Mouse (Mus musculus): Measurements from ENCODE around the gene Cryl1.

Cryl1 gene

DNA sequence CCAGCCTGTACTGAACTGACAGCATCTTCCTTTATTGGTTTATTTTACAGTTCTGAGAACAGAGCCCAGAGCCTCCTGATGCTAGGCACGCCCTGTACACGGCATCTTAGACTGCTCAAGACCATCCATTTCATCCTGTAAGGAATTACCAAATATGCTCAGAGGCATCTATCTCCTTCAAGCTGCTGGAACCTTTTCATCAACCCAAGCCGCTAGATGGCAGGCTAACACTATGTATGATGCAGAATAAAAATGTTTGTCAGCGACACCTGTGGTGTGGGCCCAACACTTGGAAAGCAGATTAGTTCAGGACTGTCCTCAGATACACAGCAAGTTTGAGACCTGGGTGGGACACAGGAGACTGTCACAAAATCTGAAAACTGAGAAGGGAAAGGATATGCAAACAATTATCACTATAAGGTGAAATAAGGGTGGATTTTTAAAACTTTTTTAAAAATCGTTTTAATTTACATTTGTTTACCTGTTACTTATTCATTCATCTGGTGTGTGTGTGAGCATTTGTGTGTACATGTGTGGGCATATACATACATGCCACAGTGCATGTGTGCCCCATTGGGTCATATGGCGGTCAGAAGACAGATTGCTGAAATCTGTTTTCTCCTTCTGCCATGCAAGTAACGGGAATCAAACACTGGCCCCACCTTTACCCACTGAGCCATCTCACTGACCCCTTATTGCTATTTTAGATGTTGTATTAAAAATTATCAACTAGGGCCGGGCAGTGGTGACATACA is 25.8 kb downstream of the Cryl1 start:
- DNase-seq (ENCODE audit: low spot score in 2 of 2): peak; percentile 49 to 78

DNA sequence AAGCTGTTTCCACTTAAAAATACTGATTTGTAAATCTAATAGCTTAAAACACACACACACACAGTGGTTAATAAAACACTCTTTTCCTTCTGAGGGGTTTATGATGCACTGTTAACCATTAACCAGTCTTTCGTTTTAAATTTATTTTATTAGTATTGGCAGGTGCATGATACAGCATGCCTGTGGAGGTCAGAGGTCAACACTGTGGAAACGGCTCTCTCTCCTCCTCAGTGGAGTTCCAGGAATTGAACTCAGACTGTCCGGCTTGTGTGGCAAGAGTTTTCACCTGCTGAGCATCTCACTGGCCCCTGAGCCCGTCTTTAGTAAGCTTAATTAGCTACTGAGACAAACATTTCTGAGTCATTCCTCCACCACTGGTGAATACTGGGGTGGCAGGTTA is 31.0 kb downstream of the Cryl1 start:
- no peak for DNase-seq (ENCODE audit: low spot score in 2 of 2)

DNA sequence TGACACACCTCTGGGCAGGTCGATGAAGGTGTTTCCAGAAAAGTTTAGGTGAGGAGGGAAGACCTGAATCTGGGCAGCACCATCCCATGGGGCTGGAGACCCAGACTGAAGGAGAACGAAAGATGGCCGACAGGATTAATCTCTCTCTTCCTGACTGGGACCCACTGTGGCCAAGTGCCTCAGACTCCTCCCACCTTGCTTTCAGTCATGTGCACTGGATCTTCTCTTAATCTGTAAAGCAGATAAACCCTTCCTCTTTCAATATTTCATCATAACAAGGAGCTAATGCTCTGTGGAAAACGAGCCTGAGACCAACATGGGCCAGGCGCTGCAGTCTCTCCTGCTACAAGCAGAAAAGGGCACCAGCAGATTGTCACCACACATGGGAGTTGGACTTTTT is 31.6 kb downstream of the Cryl1 start:
- no peak for DNase-seq (ENCODE audit: low spot score in 2 of 2)

DNA sequence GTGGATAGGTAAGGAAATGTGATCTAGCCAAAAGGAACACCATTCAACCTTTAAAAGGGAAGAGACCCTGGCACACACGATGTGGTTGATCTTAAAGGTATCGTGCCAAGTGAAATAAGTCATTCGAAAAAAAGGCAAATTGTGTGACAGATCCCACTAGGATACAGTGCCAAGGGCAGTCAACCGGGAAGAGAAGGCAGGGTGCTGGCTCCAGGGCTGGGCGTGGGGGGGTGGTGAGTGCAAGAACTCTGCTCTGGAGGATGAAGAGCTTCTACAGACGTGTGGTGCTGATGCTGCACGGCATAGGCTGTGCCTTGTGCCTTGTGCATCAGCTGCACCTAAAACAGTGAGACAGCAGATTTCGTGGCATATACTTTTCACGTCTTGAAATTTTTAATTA is 33.0 kb downstream of the Cryl1 start:
- DNase-seq (ENCODE audit: low spot score in 2 of 2): no peak

DNA sequence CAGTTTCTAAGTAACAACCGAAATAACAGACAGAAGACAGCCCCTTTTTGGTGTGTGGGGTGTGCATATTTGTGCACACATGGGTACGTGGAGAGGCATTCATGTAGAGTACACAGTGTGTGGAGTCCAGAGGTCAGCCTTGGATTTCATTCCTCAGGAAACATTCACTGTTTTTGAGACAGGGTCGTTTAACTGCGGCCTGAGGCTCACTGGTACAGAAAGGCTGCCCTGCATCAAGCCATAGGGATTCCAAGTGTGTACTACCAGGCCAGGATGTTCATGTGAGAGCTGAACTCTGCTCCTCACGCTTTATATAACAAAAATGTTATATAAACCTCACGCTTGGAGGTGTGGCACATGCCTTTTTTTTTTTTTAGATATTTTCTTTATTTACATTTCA is 34.5 kb downstream of the Cryl1 start:
- no peak for DNase-seq (ENCODE audit: low spot score in 2 of 2)

DNA sequence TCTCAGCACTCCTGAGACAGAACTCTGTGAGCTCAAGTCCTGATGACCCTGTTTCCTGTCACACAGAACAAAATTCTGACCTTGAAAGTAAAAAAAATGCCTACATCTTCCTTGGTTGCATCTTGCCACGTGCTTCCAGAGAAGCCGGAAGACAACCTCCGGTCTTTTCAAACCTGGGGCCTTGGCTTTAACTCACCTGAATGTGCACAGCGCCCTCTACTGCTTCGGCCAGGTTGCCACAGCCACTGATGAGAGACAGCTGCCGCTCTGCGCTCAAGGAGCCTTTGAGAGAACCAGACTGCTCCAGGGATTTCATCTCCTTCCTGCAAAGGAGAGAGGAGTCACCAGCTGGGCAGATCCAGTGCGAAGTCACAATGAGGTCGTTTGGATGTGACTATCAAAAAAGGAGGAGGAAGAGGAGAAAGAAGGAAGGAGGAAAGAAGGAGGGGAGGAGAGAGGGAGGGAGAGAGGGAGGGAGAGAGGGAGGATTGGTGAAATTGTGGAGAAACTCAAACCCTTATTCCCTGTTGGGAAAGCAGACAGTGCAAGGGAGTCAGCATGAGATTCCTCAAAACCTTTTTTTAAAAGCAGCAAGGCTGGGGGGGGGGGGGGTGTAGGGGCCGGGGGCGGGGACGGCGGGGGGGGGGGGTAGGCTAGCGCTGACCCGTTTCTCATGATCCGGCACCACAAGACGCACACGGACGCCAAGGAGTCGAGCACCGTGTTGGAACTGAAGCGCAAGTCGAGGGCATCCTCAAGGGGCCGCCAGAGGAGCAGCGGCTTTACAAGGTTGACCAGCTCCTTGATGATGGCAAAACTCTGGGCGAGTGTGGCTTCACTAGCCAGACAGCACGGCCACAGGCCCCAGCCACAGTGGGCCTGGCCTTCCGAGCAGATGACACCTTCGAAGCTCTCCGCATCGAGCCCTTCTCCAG is 35.3 kb downstream of the Cryl1 start:
- peak; percentile 62 to 88 for DNase-seq (ENCODE audit: low spot score in 2 of 2)

DNA sequence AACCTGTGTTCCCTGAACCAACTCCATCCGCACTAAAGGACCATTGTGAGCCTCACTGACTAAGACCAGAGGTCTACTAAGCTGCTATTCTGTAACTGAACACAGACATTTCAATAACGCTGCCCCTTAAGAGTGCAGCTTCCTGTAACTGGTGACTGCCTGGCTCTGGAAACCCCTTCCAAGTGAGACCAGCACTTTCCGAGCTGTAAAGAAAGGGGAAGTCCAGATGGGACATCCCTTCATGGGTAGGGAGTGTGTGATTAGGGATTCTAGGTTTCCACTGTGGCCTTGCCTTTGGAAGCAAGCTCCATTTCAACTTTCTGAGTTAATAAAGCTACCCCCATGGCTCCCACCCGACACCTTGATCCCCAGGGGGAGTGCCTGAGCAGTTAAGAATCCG is 41.3 kb downstream of the Cryl1 start:
- no peak for DNase-seq (ENCODE audit: low spot score in 2 of 2)

DNA sequence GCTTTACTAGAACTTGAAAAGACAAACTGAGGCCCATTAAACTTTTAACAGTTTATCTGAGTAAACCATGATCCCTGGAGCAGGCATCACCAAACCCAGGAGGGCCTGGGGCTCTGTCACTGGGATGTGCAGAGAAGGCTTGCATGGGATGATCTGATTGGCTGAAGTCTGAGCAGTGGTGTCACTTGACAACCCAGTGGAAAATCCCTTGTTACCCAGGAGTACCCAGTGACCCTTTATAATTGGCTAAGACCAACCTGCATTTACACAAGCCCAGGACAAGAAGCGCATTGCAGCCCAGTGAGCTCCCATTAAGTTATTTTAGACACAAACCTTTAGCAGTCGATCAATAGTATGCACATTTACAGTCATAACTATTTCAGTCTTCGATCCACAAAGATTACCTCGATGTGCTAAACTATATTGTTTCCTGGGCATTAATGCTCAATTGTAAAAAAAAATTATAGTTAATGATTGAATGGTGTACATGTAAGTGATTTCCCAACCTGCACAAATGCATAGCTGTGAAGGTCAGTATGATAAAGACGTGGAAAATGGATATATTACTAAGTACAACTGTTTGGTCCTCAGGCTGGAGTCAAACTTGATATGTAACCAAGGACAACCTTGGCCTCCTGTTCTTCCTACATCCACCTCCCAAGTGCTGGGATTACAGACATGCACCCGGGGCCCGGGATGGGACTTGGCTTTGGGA is 46.7 kb downstream of the Cryl1 start:
- no peak for DNase-seq (ENCODE audit: low spot score in 2 of 2)

DNA sequence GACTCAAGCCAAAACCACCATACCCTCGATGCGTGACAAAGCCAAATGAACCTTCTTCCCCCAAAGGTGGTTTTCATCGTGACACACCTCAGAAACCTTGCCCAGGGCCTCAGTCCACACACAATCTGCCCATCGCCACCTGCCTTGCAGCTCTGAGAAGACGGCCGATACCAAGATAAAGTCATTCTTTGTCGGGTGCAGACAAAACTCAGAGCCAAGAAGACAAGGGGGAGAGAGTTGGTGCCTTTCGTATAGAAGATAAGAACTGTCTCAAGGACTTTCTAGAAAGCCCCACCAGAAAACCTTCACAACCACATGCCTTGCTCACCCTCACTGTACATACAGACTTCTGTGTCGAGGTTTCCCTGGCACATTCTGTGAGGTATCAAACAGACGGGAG is 48.4 kb downstream of the Cryl1 start:
- no peak for DNase-seq (ENCODE audit: low spot score in 2 of 2)

DNA sequence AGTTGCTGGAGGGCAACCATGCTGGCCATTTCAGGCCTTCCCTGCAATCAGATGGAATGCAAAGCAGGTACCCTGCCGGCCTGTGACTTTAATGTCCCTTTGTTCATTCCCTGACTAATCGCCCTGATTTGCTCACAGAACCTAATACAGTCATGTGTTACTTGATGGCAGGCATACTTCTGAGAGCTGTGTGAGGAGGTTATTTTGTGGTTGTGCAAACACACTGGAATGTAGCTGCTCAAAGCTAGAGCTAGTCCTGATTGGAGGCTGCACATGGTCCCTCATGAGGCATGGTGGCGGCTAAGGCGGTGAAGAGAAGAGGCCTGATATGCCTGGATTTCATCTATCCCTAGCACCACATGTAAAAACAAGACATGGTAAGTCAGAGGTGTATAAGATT is 50.2 kb downstream of the Cryl1 start:
- DNase-seq (ENCODE audit: low spot score in 2 of 2): no peak

DNA sequence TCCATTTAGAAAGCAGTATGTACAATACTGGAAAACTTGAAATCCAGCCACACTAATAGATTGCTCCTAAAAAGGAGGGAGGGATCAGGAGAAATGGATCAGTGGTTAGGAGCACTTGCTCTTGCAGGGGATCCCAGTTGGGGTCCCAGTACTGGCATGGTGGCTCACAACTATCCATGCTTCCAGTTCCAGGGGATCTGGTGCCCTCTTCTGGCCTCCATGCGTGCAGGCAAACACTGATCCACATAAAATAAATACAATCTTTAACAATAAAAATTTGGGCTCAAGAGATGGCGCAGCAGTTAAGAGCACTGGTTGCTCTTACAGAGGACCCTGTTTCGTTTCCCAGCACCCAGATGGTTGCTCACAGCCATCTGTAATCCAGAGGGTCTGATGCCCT is 52.2 kb downstream of the Cryl1 start:
- no peak for DNase-seq (ENCODE audit: low spot score in 2 of 2)

DNA sequence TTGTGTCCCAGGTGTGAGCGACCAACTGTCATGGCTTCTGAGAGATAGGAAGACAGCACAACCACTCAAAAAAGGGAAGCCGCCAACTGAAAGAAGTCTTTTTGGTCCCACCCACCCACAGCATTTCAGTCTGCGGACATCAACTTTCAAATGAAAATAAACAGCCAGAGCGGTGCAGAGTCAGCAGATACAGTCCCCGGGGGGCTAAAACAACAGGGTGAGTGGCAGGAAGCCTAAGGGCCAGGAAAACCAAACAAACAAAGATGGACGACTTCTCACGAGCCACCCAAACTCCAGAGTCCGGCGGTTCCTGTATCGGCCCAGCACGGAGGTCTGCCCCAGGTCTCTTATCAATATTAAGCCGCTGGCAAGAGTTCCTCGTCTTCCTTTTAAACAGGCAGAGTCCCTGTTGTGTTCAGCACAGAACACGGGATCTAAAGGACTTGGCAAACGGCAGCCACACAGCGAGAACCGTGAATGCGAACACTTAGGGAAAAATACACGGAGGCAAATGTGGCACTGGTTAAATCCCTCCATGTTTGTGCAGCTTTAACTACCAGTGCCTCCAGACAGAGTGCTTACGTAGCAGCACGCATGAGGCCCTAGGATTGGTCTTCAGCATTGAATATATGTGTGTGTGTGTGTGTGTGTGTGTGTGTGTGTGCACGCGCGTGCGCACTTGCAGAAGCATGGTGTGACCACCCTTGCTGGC is 53.4 kb downstream of the Cryl1 start:
- DNase-seq (ENCODE audit: low spot score in 2 of 2): no peak

DNA sequence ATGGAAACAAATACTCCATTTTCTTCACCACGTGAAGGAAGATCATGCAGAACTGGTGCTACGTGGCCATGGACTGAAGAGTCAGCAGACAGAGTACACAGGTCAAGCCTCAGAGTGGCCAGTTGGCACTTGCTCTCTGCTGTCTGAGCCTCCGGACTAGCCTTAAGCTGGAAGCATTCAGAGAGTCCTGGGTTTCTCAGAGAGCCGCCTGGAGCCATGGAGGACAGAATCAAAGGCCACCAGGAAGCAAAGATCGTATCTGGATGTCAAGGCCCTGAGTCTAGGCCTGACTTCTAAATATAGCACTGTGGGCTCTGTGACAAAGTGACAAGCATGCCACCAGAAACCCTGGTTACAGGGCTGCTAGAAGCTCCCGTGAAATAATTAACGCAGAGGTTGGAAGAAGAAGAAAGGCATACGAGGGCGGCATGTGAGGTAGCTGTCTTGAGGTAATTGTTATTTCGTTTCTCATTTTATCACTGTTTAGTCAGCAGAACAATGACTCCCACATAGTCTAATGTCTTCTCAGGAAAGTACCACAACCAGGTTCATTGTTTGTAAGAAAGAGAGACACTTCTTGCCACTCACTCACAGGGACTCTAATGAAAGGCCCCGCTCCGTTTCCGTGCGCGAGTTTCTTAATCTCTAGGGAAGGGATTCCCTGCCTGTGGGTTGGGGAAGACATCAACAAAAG is 55.1 kb downstream of the Cryl1 start:
- DNase-seq (ENCODE audit: low spot score in 2 of 2): no peak

DNA sequence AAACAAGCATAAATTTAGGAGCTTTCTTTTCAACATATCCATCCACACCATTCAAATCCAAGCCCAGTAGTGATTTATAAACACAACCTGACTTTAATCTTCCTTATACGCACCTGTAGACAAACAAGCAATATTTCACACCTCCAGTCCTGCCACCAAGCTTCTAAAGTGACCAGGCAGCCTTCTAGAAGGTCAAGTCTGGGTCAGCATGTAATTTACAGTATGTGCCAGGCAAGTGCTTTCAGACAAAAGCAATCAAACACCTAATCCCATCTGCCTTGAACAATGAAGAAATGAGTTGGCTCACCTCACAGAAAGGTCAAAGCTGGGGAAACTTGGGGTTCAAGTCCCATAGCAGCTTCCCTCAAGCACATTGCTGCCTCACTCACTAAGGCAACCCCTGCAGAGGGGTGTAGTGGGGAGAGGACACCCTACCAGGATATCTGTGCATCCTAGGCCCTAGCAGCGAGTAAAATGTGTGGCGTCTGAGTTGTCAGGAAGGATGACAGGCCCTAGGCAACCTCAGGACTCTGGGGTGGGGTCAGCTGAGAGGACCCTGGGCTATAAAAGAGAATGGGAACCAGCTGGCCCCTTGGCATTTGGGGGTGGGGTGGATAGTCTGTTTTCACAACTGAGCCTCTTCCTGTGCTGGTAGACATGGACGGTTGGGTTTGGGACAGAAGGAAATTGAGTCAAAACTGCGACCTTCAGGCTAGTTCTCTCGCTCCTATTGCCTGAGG is 55.8 kb downstream of the Cryl1 start:
- DNase-seq (ENCODE audit: low spot score in 2 of 2): no peak

DNA sequence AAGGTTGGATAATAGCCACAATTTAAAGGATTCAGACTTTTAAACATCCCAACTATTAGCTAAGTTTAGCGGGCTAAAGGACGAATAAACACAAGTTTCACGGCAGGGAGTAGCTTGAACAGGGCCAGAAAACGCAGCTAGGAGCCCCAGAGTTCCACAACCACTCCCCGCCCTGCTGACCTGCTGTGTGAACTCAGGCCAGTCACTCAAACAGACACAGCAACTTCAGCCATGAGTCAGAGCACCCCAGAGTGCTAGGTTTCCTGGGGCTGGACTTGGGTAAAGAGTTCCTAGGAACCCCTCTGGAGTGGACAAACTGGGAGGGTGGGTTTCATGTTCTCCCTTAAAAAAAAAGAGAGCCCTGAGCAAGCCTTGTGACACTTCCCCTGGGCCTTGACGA is 59.7 kb downstream of the Cryl1 start:
- DNase-seq (ENCODE audit: low spot score in 2 of 2): no peak

DNA sequence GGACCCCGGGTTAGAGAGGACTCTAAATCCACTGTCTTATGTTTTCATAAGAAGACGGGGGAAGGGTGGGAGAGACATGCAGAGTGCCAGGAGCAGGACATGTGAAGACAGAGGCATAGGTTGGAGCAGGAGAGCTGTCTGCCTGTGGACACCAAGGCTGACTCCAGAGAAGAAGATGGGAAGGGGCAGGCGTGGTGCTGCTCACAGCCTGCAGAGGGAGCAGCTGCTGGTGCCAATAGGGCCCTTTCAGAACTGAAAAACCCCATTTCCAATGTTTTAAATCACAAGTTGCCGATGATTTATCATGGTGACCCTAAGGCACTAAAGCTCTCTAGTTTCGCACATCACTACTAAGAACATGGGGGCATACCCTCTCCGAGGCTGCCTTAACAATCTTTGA is 63.5 kb downstream of the Cryl1 start:
- DNase-seq (ENCODE audit: low spot score in 2 of 2): peak in 1 of 2 experiments; percentile 11

DNA sequence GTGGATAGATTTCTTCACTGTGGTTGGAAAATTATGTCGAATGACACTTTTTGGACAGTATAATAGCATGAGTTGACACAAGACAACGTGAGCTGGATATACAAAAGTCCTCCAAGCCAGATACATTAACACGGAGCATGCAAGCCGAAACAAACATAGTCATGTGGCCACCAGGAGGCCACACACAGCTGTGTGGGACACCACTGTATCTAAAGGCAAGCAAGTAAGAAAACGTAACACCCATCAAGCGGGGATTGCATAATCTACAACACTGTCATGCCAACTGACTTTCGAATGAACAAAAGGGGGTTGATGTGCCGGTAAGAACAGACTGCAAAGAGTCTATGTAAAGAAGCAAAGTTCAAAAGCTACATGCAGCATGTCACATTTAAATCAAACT is 65.8 kb downstream of the Cryl1 start:
- DNase-seq (ENCODE audit: low spot score in 2 of 2): no peak

DNA sequence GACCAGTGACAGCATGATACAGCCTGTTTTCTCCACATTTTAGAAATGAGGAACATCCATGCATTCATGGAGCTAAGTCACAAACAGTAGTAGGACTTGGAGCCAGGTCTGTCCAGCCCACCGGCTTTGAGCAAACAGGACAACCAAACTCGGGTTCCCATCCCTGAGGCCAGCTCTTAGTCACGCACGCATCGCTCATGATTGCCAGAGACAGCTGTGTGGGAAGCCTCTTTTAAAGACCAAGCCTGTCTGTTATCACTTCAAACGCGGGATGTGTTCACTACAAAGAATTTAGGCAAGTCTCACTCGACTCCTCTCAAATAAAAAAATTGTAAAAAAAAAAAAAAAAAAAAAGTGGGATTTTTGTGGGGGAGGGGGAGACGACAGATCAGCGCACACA is 67.2 kb downstream of the Cryl1 start:
- DNase-seq (ENCODE audit: low spot score in 2 of 2): no peak

DNA sequence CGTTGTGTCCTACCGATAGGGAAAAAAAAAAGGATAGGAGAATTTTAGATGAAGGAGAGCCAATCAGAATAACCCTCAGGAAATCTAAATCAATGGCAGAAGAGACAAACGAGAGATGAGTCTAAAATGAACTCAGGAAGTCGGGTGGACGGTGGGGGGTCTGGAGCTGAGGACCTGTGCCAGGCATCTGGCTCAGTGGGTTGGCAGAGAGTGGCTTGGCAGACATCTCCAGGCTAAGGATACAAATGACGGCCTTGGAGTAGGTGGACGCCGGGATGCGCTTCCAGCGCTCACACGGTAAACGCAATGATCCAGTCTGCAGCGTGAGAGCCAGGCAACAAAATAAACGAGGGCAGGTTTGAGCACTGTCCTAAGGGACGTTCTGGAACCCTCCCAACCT is 68.7 kb downstream of the Cryl1 start:
- DNase-seq (ENCODE audit: low spot score in 2 of 2): no peak

DNA sequence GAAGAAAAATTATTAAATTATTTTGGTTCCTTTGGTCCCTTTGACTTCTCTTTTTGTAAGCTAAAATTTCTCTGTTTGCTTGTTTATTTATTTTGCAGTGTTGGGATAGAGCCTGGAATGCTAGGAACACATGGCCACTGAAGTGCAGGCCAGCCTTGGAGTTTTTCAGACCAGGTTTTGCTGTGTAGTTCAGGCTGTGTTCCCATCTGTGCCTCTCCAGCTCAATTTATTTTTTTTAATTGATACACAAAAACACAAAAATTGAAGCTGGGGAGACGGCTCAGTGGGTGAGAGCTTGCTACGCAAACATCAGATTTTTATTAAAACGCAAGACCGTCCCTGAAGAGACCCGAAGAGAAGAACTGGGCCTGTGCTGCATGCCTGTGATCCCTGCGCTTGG is 71.6 kb downstream of the Cryl1 start:
- no peak for DNase-seq (ENCODE audit: low spot score in 2 of 2)

DNA sequence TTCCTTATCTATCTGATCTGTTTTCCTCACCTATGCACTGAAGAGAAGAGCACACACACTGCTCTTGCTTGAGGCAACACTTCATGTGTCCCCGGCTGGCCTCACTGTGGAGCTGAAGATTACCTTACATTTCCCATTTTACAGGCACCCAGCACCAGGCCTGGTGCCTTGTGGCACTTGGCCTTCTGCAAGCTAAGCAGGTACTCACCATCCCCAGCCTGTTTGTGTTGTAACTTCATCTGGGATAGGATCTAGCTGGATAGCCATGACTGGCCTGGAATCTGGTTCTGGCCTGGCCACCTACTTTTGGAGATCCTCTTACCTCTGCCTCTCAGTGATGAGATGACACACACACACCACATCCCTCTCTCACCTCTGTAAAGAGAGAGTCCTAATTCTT is 79.5 kb downstream of the Cryl1 start:
- no peak for DNase-seq (ENCODE audit: low spot score in 2 of 2)

Measured in thymus, postnatal 10 days (tissue).